Comparison of ENCODE assay signal across 8 mouse cellular contexts in genomic region chr8:45381075-45381962, GRCm38 (mm10). TPM values are rescaled to one million over a fixed set of nuclear protein-coding genes. Genes with fewer than 3 reads are reported as not detected.
A peak's percentile ranks its signal among the peaks of the same experiment; 100 is the strongest.
DNase-seq lines count a peak whose midpoint lies in the region; ATAC-seq and TF ChIP-seq lines count a peak whose summit lies in the region.

No protein-coding gene starts in this region.

- peak overlapping the region; percentile 53 for H3K9ac ChIP-seq in kidney, embryonic 16.5 days (replicated peaks; ENCODE audit: low read length)
- H3K9ac ChIP-seq in hindbrain, postnatal 0 days (replicated peaks; ENCODE audit: low read length): peak overlapping the region; percentile 52
- H3K9ac ChIP-seq in neural tube, embryonic 12.5 days: peak overlapping the region; percentile 38

- peaks cover 14% of the 10 kb centered on the region for H3K4me1 ChIP-seq in kidney, embryonic 16.5 days (ENCODE audit: insufficient read depth, low read length)
- H3K4me1 ChIP-seq in embryonic facial prominence, embryonic 10.5 days: peaks cover 17% of the 10 kb centered on the region
- peaks cover 5% of the 10 kb centered on the region; the same call in 1 of the 2 replicates for H3K4me1 ChIP-seq in hindbrain, postnatal 0 days (ENCODE audit: insufficient read depth, low read length)
- peaks cover 13% of the 10 kb centered on the region for H3K4me1 ChIP-seq in neural tube, embryonic 12.5 days

- intact Hi-C loops in gastrocnemius, postnatal 36 days (cut with DNase I): no loop called here
- intact Hi-C loops in left cerebral cortex, postnatal 36 days (cut with DNase I): no loop called here

- 2% methylated on average over 38 of the region's 38 CpGs for WGBS in kidney, embryonic 16.5 days
- WGBS in embryonic facial prominence, embryonic 10.5 days: 2% methylated on average over 38 of the region's 38 CpGs
- 3% methylated on average over 38 of the region's 38 CpGs for WGBS in hindbrain, postnatal 0 days
- 2% methylated on average over 38 of the region's 38 CpGs for whole genome bisulfite sequencing in neural tube, embryonic 12.5 days

- peaks cover 10% of the 10 kb centered on the region for H3K27me3 ChIP-seq in kidney, embryonic 16.5 days (ENCODE audit: insufficient read depth, low read length)
- peaks cover 36% of the 10 kb centered on the region for H3K27me3 ChIP-seq in embryonic facial prominence, embryonic 10.5 days (replicated peaks; ENCODE audit: low read depth, poor library complexity, severe bottlenecking)
- H3K27me3 ChIP-seq in hindbrain, postnatal 0 days (ENCODE audit: insufficient read depth, low read length): no peaks in the 10 kb centered on the region
- peaks cover 6% of the 10 kb centered on the region for H3K27me3 ChIP-seq in neural tube, embryonic 12.5 days (replicated peaks)

- H3K36me3 ChIP-seq in kidney, embryonic 16.5 days (ENCODE audit: insufficient read depth, low read length): no peaks in the 10 kb centered on the region
- H3K36me3 ChIP-seq in embryonic facial prominence, embryonic 10.5 days (replicated peaks): no peaks in the 10 kb centered on the region
- H3K36me3 ChIP-seq in hindbrain, postnatal 0 days (ENCODE audit: insufficient read depth, low read length): no peaks in the 10 kb centered on the region
- no peaks in the 10 kb centered on the region for H3K36me3 ChIP-seq in neural tube, embryonic 12.5 days

- H3K4me2 ChIP-seq in kidney, embryonic 16.5 days (replicated peaks; ENCODE audit: low read depth, low read length): peak overlapping the region; percentile 80
- peak overlapping the region; percentile 87 for H3K4me2 ChIP-seq in hindbrain, postnatal 0 days (ENCODE audit: low read depth, low read length)
- H3K4me2 ChIP-seq in neural tube, embryonic 12.5 days (replicated peaks): peak overlapping the region; percentile 84

- ATAC-seq in kidney, embryonic 16.5 days (ENCODE audit: low FRiP score, low TSS enrichment): peak; percentile 85
- peak; percentile 70; the same call in 1 of the 2 replicates for ATAC-seq in hindbrain, postnatal 0 days
- ATAC-seq in neural tube, embryonic 12.5 days (ENCODE audit: low FRiP score, low read depth): peak; percentile 63

- H3K9me3 ChIP-seq in kidney, embryonic 16.5 days (ENCODE audit: low read length): no peaks in the 10 kb centered on the region
- no peaks in the 10 kb centered on the region for H3K9me3 ChIP-seq in embryonic facial prominence, embryonic 10.5 days
- H3K9me3 ChIP-seq in hindbrain, postnatal 0 days (ENCODE audit: low read length): no peaks in the 10 kb centered on the region
- no peaks in the 10 kb centered on the region for H3K9me3 ChIP-seq in neural tube, embryonic 12.5 days

- TF ChIP-seq CTCF in hindbrain, postnatal 0 days (IDR thresholded peaks at IDR 0.05; ENCODE audit: low read depth): no peak

- H3K4me3 ChIP-seq in kidney, embryonic 16.5 days (ENCODE audit: low read length): peak overlapping the region; percentile 41
- H3K4me3 ChIP-seq in embryonic facial prominence, embryonic 10.5 days: peak overlapping the region; percentile 62
- H3K4me3 ChIP-seq in hindbrain, postnatal 0 days (ENCODE audit: low read length): peak overlapping the region; percentile 36
- peak overlapping the region; percentile 36 for H3K4me3 ChIP-seq in neural tube, embryonic 12.5 days

- no peak overlapping the region for H3K27ac ChIP-seq in kidney, embryonic 16.5 days (ENCODE audit: low read length)
- H3K27ac ChIP-seq in embryonic facial prominence, embryonic 10.5 days (replicated peaks): peak overlapping the region; percentile 65
- H3K27ac ChIP-seq in hindbrain, postnatal 0 days: no peak overlapping the region
- no peak overlapping the region for H3K27ac ChIP-seq in neural tube, embryonic 12.5 days

- DNase-seq in kidney, postnatal 36 days: no peak
- DNase-seq in embryonic facial prominence, embryonic 10.5 days (ENCODE audit: low spot score): peak; percentile 39
- no peak for DNase-seq in hindbrain, postnatal 0 days (ENCODE audit: low spot score)
- no peak for DNase-seq in thymus, postnatal 14 days
- DNase-seq in gastrocnemius, postnatal 36 days: no peak
- DNase-seq in left cerebral cortex, postnatal 36 days (ENCODE audit: low spot score in 2 of 2): no peak

RNA-seq across cellular contexts. Expression of gene Fam149a, which starts 0.8 kb away (rescaled TPM):
- 44.4 and 52.0 TPM in 2 replicates for polyA plus RNA-seq in kidney, embryonic 16.5 days (2015; fragmentation: Nextera tagmentation; extraction: Ambion mirVana)
- 13.1 and 13.8 TPM in 2 replicates for polyA plus RNA-seq in embryonic facial prominence, embryonic 10.5 days (2016; fragmentation: Nextera tagmentation; extraction: Ambion mirVana)
- 24.6 and 27.7 TPM in 2 replicates for total RNA-seq in hindbrain, postnatal 0 days (2014; rRNA removed)
- polyA plus RNA-seq in hindbrain, postnatal 0 days (2015; fragmentation: Nextera tagmentation; extraction: Ambion mirVana): 19.8 and 20.2 TPM in 2 replicates
- polyA plus RNA-seq in neural tube, embryonic 12.5 days (2016; fragmentation: Nextera tagmentation; extraction: Ambion mirVana): 9.0 and 9.3 TPM in 2 replicates
- total RNA-seq in gastrocnemius, postnatal 36 days (2021): 1 to 10 TPM; 2.9 to 3.0 TPM
- total RNA-seq in left cerebral cortex, postnatal 36 days (2021): 10 to 100 TPM; 20.7 to 25.3 TPM

RNA-seq across cellular contexts. Expression of gene Tlr3, which starts 29.6 kb away (rescaled TPM):
- 3.1 and 3.9 TPM in 2 replicates for polyA plus RNA-seq in kidney, embryonic 16.5 days (2015; fragmentation: Nextera tagmentation; extraction: Ambion mirVana)
- polyA plus RNA-seq in embryonic facial prominence, embryonic 10.5 days (2016; fragmentation: Nextera tagmentation; extraction: Ambion mirVana): 0.70 and 0.80 TPM in 2 replicates
- total RNA-seq in hindbrain, postnatal 0 days (2014; rRNA removed): 1.2 and 1.7 TPM in 2 replicates
- 1.5 and 1.7 TPM in 2 replicates for polyA plus RNA-seq in hindbrain, postnatal 0 days (2015; fragmentation: Nextera tagmentation; extraction: Ambion mirVana)
- 0.80 and 1.2 TPM in 2 replicates for polyA plus RNA-seq in neural tube, embryonic 12.5 days (2016; fragmentation: Nextera tagmentation; extraction: Ambion mirVana)
- total RNA-seq in gastrocnemius, postnatal 36 days (2021): under 1 TPM; 0.91 to 0.99 TPM
- 1 to 10 TPM; 7.5 to 8.1 TPM for total RNA-seq in left cerebral cortex, postnatal 36 days (2021)

RNA-seq across cellular contexts. Expression of gene Cyp4v3, which starts 48.3 kb away (rescaled TPM):
- polyA plus RNA-seq in kidney, embryonic 16.5 days (2015; fragmentation: Nextera tagmentation; extraction: Ambion mirVana): 1.3 and 1.6 TPM in 2 replicates
- 0.52 and 1.3 TPM in 2 replicates for polyA plus RNA-seq in embryonic facial prominence, embryonic 10.5 days (2016; fragmentation: Nextera tagmentation; extraction: Ambion mirVana)
- total RNA-seq in hindbrain, postnatal 0 days (2014; rRNA removed): 2.4 and 3.1 TPM in 2 replicates
- 2.8 and 3.0 TPM in 2 replicates for polyA plus RNA-seq in hindbrain, postnatal 0 days (2015; fragmentation: Nextera tagmentation; extraction: Ambion mirVana)
- 0.98 and 1.2 TPM in 2 replicates for polyA plus RNA-seq in neural tube, embryonic 12.5 days (2016; fragmentation: Nextera tagmentation; extraction: Ambion mirVana)
- under 1 TPM; 0.59 to 0.64 TPM for total RNA-seq in gastrocnemius, postnatal 36 days (2021)
- 1 to 10 TPM; 5.7 to 6.3 TPM for total RNA-seq in left cerebral cortex, postnatal 36 days (2021)
